Mouse (Mus musculus) inflammation-experienced regulatory T-cells, adult 6 months (primary cell): Measurements from ENCODE around the gene Svop. TPM values are rescaled to one million over a fixed set of nuclear protein-coding genes. Genes with fewer than 3 reads are reported as not detected.

Experiments
- ATAC-seq: one replicate; pipeline ENCODE4 v1.8.0; 2017
- polyA plus RNA-seq, 3 experiments: library from polyadenylated mRNA; unstranded; fragments of 100-300 nt; shearing (Covaris generic); gene quantifications; one replicate each; pipeline ENCODE4 v1.2.1; 2017

Svop gene
- polyA plus RNA-seq, 3 experiments from 2014 or later, result not detected

- no peak for ATAC-seq
Measured at GRCm38 (mm10) chr5:114043800-114044199, 47.6 kb downstream of the Svop start.

- peak; percentile 14 for ATAC-seq
Measured at GRCm38 (mm10) chr5:114041327-114041930, 49.9 kb downstream of the Svop start.

DNA sequence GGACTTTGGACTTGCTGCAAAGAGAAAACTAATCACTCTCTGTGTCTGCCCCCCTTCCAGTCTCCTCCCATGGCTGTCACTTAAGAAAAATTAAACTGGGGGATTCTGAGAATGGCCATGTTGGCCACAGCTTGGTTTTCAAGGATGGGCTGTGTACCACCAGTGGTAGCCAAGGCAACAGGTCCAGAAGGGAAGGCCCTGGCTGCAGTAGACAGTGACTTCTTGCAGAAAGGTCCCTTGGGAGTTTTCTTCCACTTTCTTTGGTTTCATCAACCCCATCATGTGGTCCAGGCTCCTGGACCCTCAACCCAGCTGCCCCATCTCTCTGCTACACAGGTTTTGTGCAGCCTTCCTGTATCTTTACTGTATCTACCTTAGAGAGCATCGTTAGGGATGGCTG, 50.5 kb downstream of the Svop start:
- ATAC-seq, result no peak

- no peak for ATAC-seq
Measured at GRCm38 (mm10) chr5:114040508-114040907, 50.9 kb downstream of the Svop start.

DNA sequence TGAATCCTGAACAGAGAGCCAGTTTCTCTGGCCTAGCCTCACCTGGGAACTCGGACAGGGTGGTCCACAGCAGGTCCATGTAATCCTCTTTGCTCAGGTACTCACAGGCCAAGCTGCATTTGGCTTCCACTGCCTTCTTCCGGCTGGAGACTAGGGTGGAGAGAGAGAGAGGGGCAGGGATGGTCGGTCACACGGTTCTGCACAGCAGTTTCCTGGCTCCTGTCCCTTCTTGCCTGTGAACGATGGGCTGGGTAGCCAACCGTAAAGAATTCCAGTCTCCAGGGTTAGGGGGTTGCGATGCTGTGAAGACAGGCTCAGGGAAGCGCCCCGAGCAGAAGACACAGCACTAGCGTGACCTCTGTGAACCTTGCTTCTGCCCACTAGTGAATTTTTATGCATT, 56.3 kb downstream of the Svop start:
- ATAC-seq, result no peak

- no peak for ATAC-seq
Measured at GRCm38 (mm10) chr5:114034393-114034792, 57.0 kb downstream of the Svop start.

GRCm38 (mm10) chr5:114032161-114032763, 59.1 kb downstream of the Svop start:
- ATAC-seq, result no peak

DNA sequence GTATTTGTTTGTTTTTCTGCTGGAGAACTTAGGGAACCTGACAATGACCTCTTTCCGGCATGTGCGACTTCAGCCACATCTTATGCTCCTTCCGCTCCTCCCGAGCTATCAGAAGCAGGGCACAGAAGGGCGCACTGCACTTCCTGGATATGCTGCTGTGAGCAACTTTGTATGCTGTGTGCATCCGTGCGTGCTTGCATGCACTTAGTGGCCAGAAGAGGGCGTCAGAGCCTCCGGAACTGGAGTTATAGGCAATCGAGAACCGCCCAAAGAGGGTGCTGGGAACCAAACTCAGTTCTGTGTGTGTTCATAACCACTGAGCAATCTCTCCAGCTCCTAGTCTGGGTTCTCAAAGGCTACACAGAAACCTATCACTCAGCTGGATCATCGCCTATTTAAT, 60.7 kb downstream of the Svop start:
- ATAC-seq, result no peak

DNA sequence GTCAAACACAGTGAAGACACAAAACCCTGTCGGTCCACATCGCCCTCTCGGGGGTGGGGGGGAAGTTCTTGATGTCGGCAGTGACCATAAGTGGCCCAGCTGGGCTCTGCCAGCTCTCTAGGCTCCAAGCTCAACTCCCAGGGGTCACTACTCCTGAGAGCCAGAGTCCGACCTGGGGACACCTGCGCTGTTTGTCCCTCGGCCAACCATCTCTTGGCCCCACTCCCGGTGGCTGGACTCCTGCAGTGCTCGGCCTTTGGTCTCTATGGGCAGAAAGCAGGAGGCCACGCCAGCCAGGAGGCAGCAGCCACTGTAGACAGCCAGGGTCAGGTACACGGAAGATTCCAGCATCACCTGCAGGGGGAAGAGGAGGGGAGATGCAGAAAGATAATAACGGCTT, 63.3 kb downstream of the Svop start:
- ATAC-seq, result no peak

DNA sequence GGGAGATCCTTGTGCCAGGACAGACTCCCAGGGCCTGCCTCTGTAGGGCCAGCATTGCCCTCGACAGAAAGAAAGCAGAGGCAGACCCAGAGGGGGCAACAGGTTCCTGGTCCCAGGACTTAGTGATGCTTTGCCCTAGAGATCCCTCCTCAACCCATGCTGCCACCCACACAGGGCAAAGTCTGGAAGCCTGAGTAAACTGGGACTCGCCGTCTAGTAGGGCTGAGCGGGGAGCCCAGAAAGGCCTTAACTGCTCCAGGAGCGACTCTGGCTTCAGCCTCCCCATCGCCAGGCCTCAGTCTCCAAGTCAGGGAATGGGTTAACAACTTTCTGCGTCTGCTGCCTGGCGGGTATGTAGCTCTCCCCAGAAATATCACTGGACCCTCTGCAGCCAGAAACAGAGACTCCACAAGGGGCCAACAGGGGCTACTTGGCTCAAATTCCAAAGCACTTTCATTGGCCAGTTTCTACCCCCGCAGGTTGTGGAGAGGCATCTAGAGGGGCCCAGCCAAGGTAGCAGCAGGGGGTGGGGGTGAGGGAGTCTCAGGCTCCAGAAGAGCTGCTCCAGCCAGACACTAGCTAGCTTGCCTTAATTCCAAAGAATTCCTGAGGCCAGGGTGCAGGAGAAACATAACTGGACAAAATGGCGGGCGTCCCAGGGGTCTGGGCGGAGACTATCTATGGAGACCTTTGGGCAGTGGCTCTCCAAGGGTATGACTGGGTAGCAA, 64.0 kb downstream of the Svop start:
- no peak for ATAC-seq

GRCm38 (mm10) chr5:114024885-114025284, 66.5 kb downstream of the Svop start:
- no peak for ATAC-seq

GRCm38 (mm10) chr5:114024390-114024789, 67.0 kb downstream of the Svop start:
- no peak for ATAC-seq

DNA sequence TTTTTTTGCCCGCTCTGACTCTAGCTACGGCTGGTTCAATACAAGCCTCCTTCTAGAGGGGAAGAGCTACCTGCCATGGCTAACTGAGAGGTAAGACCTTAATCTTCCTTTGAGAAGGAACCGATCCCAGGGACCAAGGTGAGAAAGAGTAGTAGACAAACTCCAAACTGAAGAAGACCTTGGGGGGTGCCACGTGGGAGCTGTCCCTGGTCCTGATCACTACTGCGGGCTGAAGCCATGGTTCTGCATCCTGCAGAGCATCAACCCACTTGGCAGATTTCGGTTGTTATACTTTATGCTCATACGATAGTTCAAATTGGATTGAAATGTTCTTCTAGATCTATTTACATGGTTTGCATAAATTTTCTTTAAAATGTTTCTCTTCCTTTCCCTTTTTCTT, 76.2 kb downstream of the Svop start:
- no peak for ATAC-seq

GRCm38 (mm10) chr5:114009049-114009448, 82.3 kb downstream of the Svop start:
- no peak for ATAC-seq

- no peak for ATAC-seq
Measured at GRCm38 (mm10) chr5:114007753-114008453, 83.5 kb downstream of the Svop start.

- no peak for ATAC-seq
Measured at GRCm38 (mm10) chr5:114006974-114007373, 84.4 kb downstream of the Svop start.

DNA sequence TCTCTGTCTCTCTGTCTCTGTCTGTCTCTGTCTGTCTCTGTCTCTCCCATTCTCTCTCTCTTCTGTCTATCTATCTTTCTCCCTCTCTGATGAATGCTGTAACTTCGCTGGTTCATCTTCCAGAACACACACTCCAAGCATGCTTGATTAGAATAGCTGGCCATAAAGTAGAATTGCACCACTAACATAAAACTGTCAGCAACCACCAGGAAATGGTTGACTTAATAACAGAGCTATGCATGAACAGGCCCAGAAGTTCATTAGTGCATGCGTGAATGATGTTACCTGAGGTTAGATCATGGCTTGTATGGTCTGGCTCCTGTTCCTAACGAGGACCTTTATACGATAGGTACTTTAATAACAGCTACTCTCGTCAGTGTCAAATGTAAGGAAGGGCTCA, 86.3 kb downstream of the Svop start:
- no peak for ATAC-seq

GRCm38 (mm10) chr5:114004573-114004972, 86.8 kb downstream of the Svop start:
- ATAC-seq, result no peak

DNA sequence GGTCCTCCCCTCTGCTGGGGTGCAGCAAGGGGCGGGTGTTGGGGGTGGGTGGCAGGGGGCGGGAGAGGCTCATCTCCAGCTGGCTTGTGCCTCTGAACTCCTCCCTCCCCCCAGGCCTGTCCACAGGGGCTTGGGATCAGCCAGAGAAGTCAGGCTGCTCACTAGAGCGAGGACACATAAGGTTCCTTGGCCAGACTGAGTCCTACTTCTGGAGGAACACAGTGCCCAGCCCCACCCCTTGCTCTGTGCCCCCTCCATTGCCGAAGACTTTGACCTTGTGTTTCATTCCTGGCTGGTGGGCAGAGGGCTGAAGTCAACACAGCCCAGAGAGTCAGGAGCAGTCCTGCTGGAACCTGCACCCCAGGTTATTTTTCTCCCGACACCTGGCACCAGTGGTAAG, 87.8 kb downstream of the Svop start, which contains the start of gene Dao:
TSS of gene Dao (plus strand) at position 162 of the 400 bp plus-strand sequence.
- ATAC-seq, result no peak

DNA sequence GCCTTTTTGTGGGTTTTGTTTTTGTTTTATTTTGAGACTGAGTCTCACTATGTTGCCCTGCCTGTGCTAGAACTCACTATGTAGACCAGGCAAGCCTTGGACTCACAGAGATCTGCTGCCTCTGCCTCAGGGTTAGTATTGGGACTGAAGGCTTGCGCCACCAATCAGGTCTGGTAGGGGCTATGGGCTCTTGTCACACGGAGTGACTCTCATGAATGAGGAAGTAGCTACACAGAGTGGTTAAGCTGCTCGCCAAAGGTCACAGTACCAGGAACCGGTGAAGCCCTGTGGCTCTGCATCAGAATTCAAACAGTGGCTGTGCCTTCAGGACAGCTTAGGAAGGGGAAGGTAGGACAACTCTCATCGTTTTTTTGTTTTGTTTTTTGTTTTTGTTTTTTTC, 92.0 kb downstream of the Svop start:
- no peak for ATAC-seq

- ATAC-seq, result no peak
Measured at GRCm38 (mm10) chr5:113996458-113996857, 94.9 kb downstream of the Svop start.

DNA sequence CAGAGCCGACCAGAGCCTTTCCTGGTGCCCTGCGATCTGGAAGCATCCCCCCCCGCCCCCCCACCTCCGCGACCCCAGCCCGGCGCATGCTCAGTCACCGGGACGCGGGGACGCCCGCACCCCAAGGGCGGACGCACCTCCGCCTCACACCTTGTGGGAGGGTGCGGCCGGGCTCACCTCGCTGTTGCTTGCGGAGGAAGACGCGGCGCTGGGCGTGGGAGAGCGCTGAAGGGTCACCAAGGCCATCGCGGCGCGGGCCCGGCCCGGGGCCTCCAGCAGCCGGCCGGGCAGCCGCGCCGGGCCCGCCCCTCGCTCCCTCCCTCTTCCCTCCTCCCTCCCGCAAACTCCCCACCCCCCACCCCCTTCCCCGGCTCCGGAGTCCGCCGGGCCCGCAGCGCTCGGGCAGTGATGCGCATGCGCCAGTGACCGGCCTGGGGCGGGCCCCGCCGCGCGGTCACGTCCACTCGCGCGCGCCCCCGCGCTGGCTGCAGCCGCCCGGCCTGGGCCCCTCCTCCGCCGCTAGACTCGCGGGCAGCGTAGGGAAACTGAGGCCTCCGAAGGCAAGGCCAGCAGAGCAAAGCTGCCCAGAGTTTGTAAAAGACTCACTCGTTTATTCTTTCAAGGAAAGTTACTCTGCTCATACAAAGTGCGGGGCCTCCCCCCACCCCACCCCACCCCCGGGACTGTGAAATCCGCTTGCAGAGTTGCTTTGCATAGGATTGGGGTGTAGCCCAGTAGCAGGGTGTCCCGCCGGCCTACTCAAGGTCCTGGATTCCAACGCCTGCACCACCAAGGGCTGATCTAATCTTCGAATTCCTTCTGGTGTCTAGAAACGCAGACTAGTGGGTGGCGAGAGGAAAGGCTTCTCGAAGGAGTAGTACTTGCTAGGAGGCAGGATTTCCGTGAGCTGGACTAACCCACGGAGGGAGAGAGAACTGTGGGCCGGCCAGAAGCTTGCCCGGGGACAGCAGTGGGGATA, 97.6 kb downstream of the Svop start, which contains the start of gene Ssh1:
TSS of gene Ssh1 (minus strand) at position 408 of the 979 bp plus-strand sequence.
- ATAC-seq, result peak; percentile 10
